13 mouse cellular contexts compared by ENCODE assay signal in genomic region chr9:31432336-31432975, GRCm38 (mm10). TPM values are rescaled to one million over a fixed set of nuclear protein-coding genes. Genes with fewer than 3 reads are reported as not detected.
DNase-seq lines count a peak whose midpoint lies in the region; ATAC-seq lines count a peak whose summit lies in the region.
"Had no signal": no experiment of that assay in that cellular context is flagged by ENCODE, and none has a peak within 500 bp of the region (broad histone marks: within the 10 kb centered on the region; RNA-seq: fewer than 3 reads in every experiment).

No protein-coding gene starts in this region.

- peak; percentile 21 for DNase-seq in left cerebral cortex, postnatal 4 days
- no peak for DNase-seq in left cerebral cortex, postnatal 10 days (ENCODE audit: extremely low spot score in 1 of 2, low spot score in 2 of 2)
- DNase-seq in Muller cell, postnatal 12 days (ENCODE audit: inconsistent ontology term) = peak; percentile 39
- DNase-seq in hindbrain, embryonic 10.5 days (ENCODE audit: low spot score) = no peak
- DNase-seq in forebrain, embryonic 11.5 days (ENCODE audit: low spot score) = no peak
- DNase-seq: heart, postnatal 4 days; midbrain, embryonic 14.5 days; right cerebral cortex, postnatal 25 days had no signal

- H3K4me2 ChIP-seq in liver, embryonic 12.5 days = no peak overlapping the region
- H3K4me2 ChIP-seq in forebrain, embryonic 11.5 days (ENCODE audit: low read depth, low read length, severe bottlenecking) = no peak overlapping the region
- H3K4me2 ChIP-seq: liver, embryonic 15.5 days had no signal

- 60% methylated on average over 7 of the region's 7 CpGs for WGBS in liver, embryonic 12.5 days (ENCODE audit: insufficient replicate concordance)
- WGBS in hindbrain, embryonic 10.5 days = 80% methylated on average over 7 of the region's 7 CpGs
- WGBS in forebrain, embryonic 11.5 days = 85% methylated on average over 7 of the region's 7 CpGs

- peaks cover 11% of the 10 kb centered on the region for H3K4me1 ChIP-seq in brown adipose tissue, adult 24 weeks (ENCODE audit: control insufficient read depth, insufficient read depth, insufficient read length, low read length)
- H3K4me1 ChIP-seq in liver, embryonic 12.5 days = no peaks in the 10 kb centered on the region
- H3K4me1 ChIP-seq in hindbrain, embryonic 10.5 days (replicated peaks) = peaks cover 3% of the 10 kb centered on the region; the same call in 1 of the 2 replicates
- H3K4me1 ChIP-seq in forebrain, embryonic 11.5 days (replicated peaks; ENCODE audit: control insufficient read depth, insufficient read depth, low read length) = no peaks in the 10 kb centered on the region
- H3K4me1 ChIP-seq: liver, embryonic 15.5 days had no signal

- H3K36me3 ChIP-seq in liver, embryonic 12.5 days = no peaks in the 10 kb centered on the region
- H3K36me3 ChIP-seq in hindbrain, embryonic 10.5 days = no peaks in the 10 kb centered on the region
- H3K36me3 ChIP-seq in forebrain, embryonic 11.5 days (ENCODE audit: control insufficient read depth, insufficient read depth, low read length) = no peaks in the 10 kb centered on the region
- H3K36me3 ChIP-seq: G1E; liver, embryonic 15.5 days had no signal

- no peaks in the 10 kb centered on the region for H3K9me3 ChIP-seq in liver, embryonic 12.5 days (replicated peaks)
- H3K9me3 ChIP-seq in hindbrain, embryonic 10.5 days = no peaks in the 10 kb centered on the region
- H3K9me3 ChIP-seq in forebrain, embryonic 11.5 days (ENCODE audit: control insufficient read depth, low read length) = no peaks in the 10 kb centered on the region
- H3K9me3 ChIP-seq: G1E; liver, embryonic 15.5 days had no signal

- H3K4me3 ChIP-seq in brown adipose tissue, adult 24 weeks (ENCODE audit: insufficient read depth, low read depth, low read length) = no peak overlapping the region
- H3K4me3 ChIP-seq in liver, embryonic 12.5 days = no peak overlapping the region
- no peak overlapping the region for H3K4me3 ChIP-seq in hindbrain, embryonic 10.5 days
- no peak overlapping the region for H3K4me3 ChIP-seq in forebrain, embryonic 11.5 days (ENCODE audit: low read depth, low read length)
- H3K4me3 ChIP-seq: liver, embryonic 15.5 days had no signal

- no peaks in the 10 kb centered on the region for H3K27me3 ChIP-seq in liver, embryonic 12.5 days (replicated peaks)
- no peaks in the 10 kb centered on the region for H3K27me3 ChIP-seq in hindbrain, embryonic 10.5 days (ENCODE audit: insufficient read depth, poor library complexity, severe bottlenecking)
- H3K27me3 ChIP-seq in forebrain, embryonic 11.5 days (ENCODE audit: control insufficient read depth, insufficient read depth, low read length) = no peaks in the 10 kb centered on the region
- H3K27me3 ChIP-seq: liver, embryonic 15.5 days had no signal

- H3K27ac ChIP-seq in brown adipose tissue, adult 24 weeks (replicated peaks; ENCODE audit: low read depth, low read length) = peak overlapping the region; percentile 55
- H3K27ac ChIP-seq in liver, embryonic 12.5 days = no peak overlapping the region
- no peak overlapping the region for H3K27ac ChIP-seq in hindbrain, embryonic 10.5 days
- H3K27ac ChIP-seq in forebrain, embryonic 11.5 days (ENCODE audit: low read depth, low read length) = no peak overlapping the region
- H3K27ac ChIP-seq: liver, embryonic 15.5 days had no signal

- peak; percentile 24; the same call in 1 of the 2 replicates for ATAC-seq in liver, embryonic 12.5 days
- ATAC-seq in forebrain, embryonic 11.5 days (replicated peaks; ENCODE audit: low FRiP score) = no peak

- no peak overlapping the region for H3K9ac ChIP-seq in liver, embryonic 12.5 days
- H3K9ac ChIP-seq in forebrain, embryonic 11.5 days (ENCODE audit: low read length) = no peak overlapping the region
- H3K9ac ChIP-seq: liver, embryonic 15.5 days had no signal

- intact Hi-C loops in left cerebral cortex, postnatal 4 days (cut with DNase I) = no loop called here
- intact Hi-C loops in left cerebral cortex, postnatal 10 days (cut with DNase I) = no loop called here

RNA-seq across cellular contexts. Expression of gene Tmem45b, which starts 31.8 kb away (rescaled TPM):
- total RNA-seq in left cerebral cortex, postnatal 4 days (2021) = not detected
- not detected for total RNA-seq in left cerebral cortex, postnatal 10 days (2021)
- polyA plus RNA-seq in brown adipose tissue, adult 24 weeks (2012; ENCODE audit: insufficient read depth, insufficient read length, missing spikeins) = 471 and 724 TPM in 2 replicates
- not detected in 2 replicates for polyA plus RNA-seq in liver, embryonic 12.5 days (2016; fragmentation: Nextera tagmentation; extraction: Ambion mirVana)
- polyA plus RNA-seq in hindbrain, embryonic 10.5 days (2016; fragmentation: Nextera tagmentation; extraction: Ambion mirVana) = not detected in 2 replicates
- polyA plus RNA-seq in forebrain, embryonic 11.5 days (2014; fragmentation: Nextera tagmentation; extraction: Ambion mirVana) = not detected in 2 replicates
- total RNA-seq: layer of hippocampus, postnatal 10 days had no signal
- polyA plus RNA-seq: G1E had no signal

RNA-seq across cellular contexts. Expression of gene Nfrkb, which starts 46.5 kb away (rescaled TPM):
- total RNA-seq in left cerebral cortex, postnatal 4 days (2021) = 10 to 100 TPM; 42.1 to 42.6 TPM
- total RNA-seq in left cerebral cortex, postnatal 10 days (2021) = 10 to 100 TPM; 32.3 to 35.3 TPM
- 4.2 and 6.8 TPM in 2 replicates for polyA plus RNA-seq in brown adipose tissue, adult 24 weeks (2012; ENCODE audit: insufficient read depth, insufficient read length, missing spikeins)
- 8.6 and 9.3 TPM in 2 replicates for polyA plus RNA-seq in liver, embryonic 12.5 days (2016; fragmentation: Nextera tagmentation; extraction: Ambion mirVana)
- polyA plus RNA-seq in hindbrain, embryonic 10.5 days (2016; fragmentation: Nextera tagmentation; extraction: Ambion mirVana) = 19.6 and 25.4 TPM in 2 replicates
- 25.6 and 25.7 TPM in 2 replicates for polyA plus RNA-seq in forebrain, embryonic 11.5 days (2014; fragmentation: Nextera tagmentation; extraction: Ambion mirVana)

Comparison
In these comparisons a context has a peak if more than half of its experiments do, and no peak if none do; other contexts are left out.
1. DNase-seq: peak in left cerebral cortex, postnatal 4 days (single experiment) and Muller cell, postnatal 12 days (single experiment); none in left cerebral cortex, postnatal 10 days (0 of 2), hindbrain, embryonic 10.5 days (single experiment) and forebrain, embryonic 11.5 days (single experiment).
2. RNA of gene Tmem45b, which starts 31.8 kb away (polyA plus RNA-seq): 471 to 724 TPM in brown adipose tissue, adult 24 weeks; not detected in hindbrain, embryonic 10.5 days, not detected in liver, embryonic 12.5 days and not detected in forebrain, embryonic 11.5 days; every median in the first group is over 100 times any median in the second.